Mouse (Mus musculus): ENCODE data around the gene Ulk4.
A peak's percentile ranks its signal among the peaks of the same experiment; 100 is the strongest.
"Not testable (repeated sequence)": the region's sequence is repeated elsewhere in the genome, so short reads cannot be mapped to it uniquely, and the experiment has no call there.

Ulk4 gene

GRCm38 (mm10) chr9:121058538-121058937 lies 218.5 kb downstream of the Ulk4 start:
- DNase-seq = no peak

- DNase-seq = no peak
Measured at GRCm38 (mm10) chr9:121058116-121058515, 218.9 kb downstream of the Ulk4 start.

DNA sequence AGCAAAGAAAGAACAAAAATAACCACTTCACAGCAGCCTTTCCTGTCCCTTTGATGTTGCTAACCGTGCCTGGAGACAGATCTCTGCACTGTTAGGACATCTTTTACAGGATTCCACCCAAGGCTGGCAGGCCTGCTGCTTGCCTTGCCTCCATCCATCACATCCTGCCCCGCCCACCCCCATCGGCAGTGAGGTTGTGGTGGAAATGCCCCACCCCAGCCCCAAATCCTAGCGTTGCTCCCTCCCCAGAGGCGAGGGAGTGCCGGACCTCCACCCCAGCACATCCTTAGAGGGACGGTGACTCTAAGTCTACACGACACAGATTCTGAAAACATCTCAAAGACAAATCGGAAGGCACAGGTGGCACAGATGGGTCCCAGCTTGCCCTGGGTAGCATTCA lies 219.6 kb downstream of the Ulk4 start:
- DNase-seq = no peak

- DNase-seq = no peak
Measured at GRCm38 (mm10) chr9:121056526-121056925, 220.5 kb downstream of the Ulk4 start.

DNA sequence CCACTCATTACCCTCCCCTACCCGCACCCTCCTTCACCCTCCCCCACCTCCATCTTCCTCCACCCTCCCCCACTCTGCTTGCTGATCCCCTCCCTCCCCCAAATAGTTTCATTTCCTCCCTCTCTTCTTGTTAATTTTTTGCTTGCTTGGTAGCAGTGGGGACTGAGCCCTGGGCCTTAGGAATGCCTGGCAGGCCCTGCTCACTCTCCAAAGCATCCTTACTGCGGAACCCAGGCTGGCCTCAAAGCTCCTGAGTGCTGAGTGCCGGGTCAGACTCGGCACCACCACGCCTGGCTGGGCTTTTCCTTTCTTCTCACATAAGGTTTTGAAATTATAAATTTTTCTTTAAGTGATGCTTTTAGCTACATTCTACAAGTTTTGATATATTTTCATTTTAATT lies 221.0 kb downstream of the Ulk4 start:
- no peak for DNase-seq

DNA sequence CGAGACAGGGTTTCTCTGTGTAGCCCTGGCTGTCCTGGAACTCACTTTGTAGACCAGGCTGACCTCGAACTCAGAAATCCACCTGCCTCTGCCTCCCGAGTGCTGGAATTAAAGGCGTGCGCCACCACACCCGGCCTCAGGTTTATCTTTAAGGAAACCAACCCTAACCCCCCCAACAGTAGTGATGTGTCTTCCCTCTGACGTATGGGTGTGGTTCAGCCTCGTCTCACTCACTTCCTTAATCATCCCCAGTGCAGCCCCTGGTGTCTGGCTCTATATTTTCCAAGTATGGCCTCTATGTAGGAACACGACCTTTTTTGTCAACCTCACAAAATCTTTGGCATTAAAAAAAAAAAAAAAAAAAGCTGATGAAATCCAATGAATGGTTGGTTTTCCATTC lies 231.3 kb downstream of the Ulk4 start:
- not testable (repeated sequence) for DNase-seq

DNA sequence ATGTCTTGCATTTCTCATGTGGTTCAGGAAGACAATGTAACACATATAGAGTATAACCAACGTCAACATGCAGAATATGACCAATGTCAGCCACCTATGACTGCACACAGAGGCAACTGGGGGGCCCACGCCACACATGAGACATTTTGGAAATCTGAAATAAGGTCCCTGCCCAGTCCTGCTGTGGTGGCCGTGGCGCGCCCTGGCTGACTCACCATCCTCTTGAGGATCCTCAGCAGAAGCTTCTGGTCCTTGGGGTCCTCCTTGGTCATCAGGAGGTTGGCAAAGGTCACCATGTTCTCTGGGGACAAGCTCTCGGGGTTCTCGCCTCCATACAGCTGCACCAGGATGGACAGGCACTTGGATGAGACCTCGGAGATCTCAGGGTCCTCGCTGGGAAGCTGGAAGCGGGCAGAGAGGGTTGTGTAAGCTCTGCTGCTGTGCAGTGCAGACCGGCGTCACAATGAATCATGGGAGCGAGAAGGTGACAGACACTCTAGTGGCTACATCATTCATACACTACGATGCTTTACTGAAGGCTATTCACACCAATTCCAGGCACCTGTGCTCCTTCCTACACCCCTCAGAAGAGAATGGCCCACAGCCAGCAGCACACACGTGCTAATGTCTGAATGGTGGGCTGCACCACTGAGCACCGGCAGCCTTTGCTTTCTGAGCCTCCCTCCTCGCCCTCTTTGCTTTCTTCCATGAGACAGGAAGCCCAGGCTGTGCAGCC lies 232.4 kb downstream of the Ulk4 start:
- DNase-seq = no peak

GRCm38 (mm10) chr9:121043021-121043420 lies 234.0 kb downstream of the Ulk4 start:
- peak; percentile 60 for DNase-seq

- DNase-seq = no peak
Measured at GRCm38 (mm10) chr9:121038396-121038795, 238.6 kb downstream of the Ulk4 start.

DNA sequence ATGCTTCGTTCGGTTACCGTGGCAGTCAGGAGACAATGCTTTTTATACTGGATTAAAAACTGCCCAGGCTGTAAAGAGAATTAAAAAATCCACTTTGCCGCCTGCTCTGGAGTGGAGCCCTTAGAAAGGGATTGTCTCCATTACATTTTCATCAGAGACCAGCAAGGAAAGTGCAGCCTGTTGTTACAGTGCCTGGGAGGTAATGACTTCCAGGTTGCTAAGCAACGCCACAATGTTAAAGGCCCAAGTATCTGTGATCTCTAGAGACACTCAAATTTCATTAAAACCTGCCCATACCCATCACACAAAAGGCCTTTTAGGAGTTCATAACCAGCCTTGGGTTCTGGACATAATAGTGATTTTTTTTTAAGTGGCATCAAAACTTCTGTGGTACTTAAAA lies 239.0 kb downstream of the Ulk4 start:
- no peak for DNase-seq

DNA sequence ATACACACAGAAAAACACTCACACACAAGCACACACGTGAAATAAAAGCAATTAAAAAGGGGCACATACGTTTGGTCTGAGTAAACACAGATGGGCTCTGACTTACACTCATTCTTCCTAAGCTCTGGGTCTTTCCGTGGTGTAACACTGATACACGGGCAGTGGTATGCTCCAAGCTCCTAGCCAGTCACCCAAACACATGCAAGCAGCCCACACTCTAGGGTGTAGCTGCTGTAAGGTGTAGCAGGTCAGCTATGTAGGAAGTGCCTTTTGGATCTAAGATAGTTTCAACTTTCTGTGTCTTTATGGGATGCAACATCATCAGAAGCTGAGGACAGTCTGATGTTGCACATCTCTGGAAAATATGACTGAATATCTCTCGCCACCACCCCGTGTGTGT lies 241.7 kb downstream of the Ulk4 start:
- no peak for DNase-seq

- no peak for DNase-seq
Measured at GRCm38 (mm10) chr9:121033596-121033995, 243.4 kb downstream of the Ulk4 start.

GRCm38 (mm10) chr9:121032322-121032964 lies 244.6 kb downstream of the Ulk4 start:
- DNase-seq = no peak

DNA sequence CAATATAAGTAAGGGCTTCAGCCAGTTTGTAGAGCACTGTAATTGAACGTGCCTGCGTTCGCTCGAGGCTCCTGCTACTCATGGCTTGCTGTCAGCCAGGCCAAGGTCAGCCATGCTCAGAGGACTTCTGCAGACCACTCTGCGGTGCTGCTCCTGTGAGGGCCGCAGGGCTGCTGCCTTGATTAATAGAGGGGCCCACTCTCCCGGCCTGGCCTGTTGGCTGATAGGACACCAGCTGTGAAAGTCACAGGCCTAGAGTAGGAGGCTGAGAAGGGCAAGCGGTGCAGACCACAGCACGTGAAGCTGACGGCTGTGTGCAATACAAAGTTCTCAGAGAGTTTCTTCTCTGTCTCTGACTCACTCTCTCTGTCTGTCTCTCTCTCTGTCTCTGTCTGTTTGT lies 246.0 kb downstream of the Ulk4 start:
- no peak for DNase-seq

DNA sequence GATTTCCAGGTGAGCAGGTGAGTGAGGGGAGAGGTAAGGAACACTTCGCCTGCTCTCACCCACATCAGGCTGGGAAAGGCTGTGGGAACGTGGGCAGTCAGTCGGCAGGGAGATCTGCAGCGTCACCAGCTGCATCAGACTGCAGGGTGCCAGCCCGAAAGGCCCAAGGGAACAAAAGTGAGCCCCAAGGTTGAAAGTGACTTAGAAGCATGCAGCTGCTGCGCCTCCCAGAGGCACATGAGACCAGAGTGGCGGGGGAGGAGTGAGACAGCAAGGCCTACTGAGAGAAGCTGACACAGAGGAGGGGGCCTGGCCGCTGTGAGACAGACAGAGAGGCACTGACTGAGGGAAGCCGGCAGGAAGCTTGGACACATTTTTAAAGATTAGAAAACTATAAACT lies 247.2 kb downstream of the Ulk4 start:
- no peak for DNase-seq

DNA sequence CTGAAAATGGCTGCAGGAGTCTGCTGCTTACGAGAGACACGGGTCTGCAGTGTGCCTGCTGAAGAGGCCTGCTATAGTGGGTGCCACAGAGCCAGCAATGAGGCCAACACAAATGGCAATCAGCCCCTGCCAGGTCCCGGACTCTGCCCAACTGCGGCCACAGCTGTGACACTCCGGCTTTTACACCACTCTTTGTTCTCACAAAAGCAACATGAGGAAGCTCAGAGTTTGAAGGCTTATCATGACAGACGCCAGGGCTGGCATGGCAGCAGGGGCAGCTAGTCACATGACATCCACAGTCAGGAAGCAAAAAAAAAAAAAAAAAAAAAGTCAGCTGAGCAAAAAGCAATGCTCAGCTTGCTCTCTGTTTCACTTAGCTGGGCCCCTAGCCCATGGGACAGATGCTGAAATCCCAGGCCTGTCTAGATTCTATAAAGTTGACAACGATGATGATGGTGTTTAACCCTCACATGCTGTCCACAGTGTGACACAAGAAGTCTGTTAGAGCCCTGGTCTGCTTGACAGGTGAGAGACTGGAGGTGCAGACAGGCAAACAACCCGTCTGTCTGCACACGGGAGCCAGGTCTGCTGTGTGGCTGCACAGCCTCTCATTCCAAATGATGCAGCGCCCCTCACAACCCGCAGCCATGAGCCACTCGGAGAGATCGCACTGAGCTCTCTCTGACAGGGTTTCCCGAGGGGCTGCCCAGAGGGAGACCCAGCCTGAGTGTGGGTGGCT lies 253.3 kb downstream of the Ulk4 start:
- no peak for DNase-seq

- no peak for DNase-seq
Measured at GRCm38 (mm10) chr9:121020360-121020759, 256.6 kb downstream of the Ulk4 start.

DNA sequence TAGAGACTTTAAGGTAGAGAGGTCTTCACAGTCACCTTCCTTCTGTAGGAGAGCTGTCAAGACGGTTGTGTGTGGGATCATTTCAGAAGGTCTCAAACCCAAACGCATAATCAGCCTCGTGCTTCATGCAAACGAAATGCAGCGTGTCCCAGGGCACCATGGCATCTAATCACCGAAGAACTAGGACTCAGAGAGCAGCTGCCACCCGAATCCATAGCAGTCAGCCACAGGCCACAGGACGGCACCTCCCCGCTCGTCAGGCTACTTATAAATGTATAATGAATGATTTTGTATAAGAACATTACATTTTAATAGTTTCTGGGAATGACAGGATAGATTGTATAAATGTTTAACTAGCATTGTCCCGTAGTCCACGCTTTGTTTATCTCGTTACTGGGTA lies 257.1 kb downstream of the Ulk4 start:
- DNase-seq = no peak

DNA sequence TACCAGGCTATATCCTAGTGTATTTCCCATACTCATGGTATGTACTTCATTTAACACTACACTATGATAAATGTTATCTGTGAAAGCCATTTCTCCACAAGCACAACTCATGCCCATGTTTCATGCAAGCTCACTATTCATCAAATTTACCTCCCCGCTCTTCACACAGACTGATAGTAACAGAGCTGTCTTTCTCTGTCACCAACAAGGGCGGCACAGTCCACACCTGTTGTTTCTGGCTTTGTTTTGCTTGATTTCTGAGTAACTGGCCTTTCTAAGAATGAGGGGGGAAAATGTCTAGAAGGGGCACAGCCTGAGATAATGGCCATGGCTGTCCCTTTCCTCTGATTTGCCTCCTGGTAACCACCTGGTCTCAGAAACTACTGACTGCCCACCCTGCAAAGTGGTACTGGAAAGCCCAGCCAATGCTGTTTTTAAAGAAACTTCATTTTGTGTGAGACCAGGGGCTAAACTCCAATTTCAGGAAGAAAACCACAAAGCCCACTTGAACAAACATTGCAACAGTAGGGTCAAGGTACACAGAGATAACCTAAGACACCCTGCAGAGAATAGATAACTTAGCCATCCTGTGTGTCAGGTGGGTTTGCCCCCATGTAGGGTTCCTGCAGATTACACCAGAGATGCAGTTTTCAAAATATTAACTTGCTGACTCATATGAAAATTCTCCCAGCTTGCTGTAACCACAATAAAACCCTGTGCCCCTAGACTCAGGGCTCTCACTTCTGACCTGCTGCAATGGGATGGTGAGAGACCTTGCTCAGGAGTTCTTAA lies 258.3 kb downstream of the Ulk4 start:
- DNase-seq = no peak

GRCm38 (mm10) chr9:121015810-121016502 lies 261.0 kb downstream of the Ulk4 start:
- DNase-seq = no peak

GRCm38 (mm10) chr9:121011540-121011939 lies 265.5 kb downstream of the Ulk4 start:
- DNase-seq = no peak

DNA sequence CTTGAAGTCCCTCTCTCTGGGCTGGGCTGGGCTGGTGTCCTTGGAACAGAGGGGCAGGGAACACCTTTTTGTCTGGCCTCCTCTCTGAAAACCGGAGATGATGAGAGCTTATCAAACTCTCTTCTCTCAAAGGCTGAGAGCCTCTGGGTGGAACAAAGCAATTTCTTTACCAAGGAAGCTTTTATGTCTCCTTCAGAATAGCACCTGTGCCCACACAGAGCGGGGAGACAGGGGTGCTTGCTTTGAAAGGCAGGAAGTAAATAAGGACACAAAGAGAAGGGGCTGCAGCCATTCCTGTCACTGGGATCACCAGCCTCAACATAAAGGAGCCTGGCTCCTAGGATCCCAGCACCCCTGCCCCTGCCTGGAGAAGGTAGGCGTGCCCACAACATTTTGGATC lies 266.5 kb downstream of the Ulk4 start:
- no peak for DNase-seq

- no peak for DNase-seq
Measured at GRCm38 (mm10) chr9:121005961-121006360, 271.0 kb downstream of the Ulk4 start.
